Mouse (Mus musculus): Measurements from ENCODE around the gene Tmem208. TPM values are rescaled to one million over a fixed set of nuclear protein-coding genes. Genes with fewer than 3 reads are reported as not detected.

Gene Tmem208
- polyA plus RNA-seq, 1 experiment from 2014 or later, result 91.7 TPM

DNA sequence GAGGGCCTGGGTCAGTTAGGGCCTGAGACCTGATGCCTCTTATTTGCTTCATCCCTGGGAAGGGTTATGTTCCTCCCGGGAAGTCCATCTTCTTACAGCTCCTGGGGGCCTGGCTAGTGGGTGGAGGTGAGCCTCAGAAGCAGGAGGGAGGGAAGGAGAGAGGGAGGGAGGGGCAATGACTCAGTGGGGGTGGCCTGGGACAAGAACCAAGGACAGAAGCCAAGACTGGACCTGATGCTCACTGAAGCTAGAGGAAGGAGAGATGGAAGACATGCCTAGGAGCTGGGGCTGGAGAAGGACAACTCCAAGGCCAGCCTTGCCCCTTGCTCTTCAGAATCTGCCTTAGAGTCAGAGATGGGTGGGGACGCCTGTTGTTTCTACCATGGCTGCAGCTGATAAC is 46.9 kb downstream of the Tmem208 start, which contains the start of gene Plekhg4:
Gene Plekhg4, plus strand, starts transcription at position 243 of the 400 bp plus-strand sequence.
- WGBS, result 62% methylated on average over 2 of the region's 2 CpGs
- no peak for ATAC-seq (replicated peaks; ENCODE audit: insufficient number of reproducible peaks, low FRiP score, low TSS enrichment, low read depth)
- H3K4me3 ChIP-seq (ENCODE audit: low read depth, low read length), result no peak within 1 kb of the TSS

GRCm38 (mm10) chr8:105374513-105374966 is 48.4 kb downstream of the Tmem208 start:
- Histone ChIP-seq H3K36me3 (replicated peaks; ENCODE audit: control insufficient read depth, insufficient read depth, low read depth, low read length) (no peaks in the 10 kb centered on the region), H3K27me3 (ENCODE audit: control insufficient read depth, insufficient read depth, low read length) (no peaks in the 10 kb centered on the region), H3K9me3 (replicated peaks; ENCODE audit: control insufficient read depth, low read length) (no peaks in the 10 kb centered on the region), H3K4me3 (ENCODE audit: low read depth, low read length) (no peak overlapping the region), H3K27ac (replicated peaks; ENCODE audit: low read depth, low read length) (no peak overlapping the region), H3K9ac (replicated peaks; ENCODE audit: low read length) (no peak overlapping the region), H3K4me2 (ENCODE audit: low read depth, low read length) (peak overlapping the region; percentile 21), H3K4me1 (ENCODE audit: control insufficient read depth, insufficient read depth, low read length) (no peaks in the 10 kb centered on the region)
- DNase-seq (ENCODE audit: low spot score), result peak; percentile 50
- peak; percentile 1; the same call in 1 of the 2 replicates for ATAC-seq (replicated peaks; ENCODE audit: insufficient number of reproducible peaks, low FRiP score, low TSS enrichment, low read depth)
- 25% methylated on average over 31 of the region's 33 CpGs for WGBS

More for the DNA sequence above, 46.9 kb downstream of the Tmem208 start, which contains the start of gene Plekhg4:
- no peaks in the 10 kb centered on the region for H3K9me3 ChIP-seq (replicated peaks; ENCODE audit: control insufficient read depth, low read length)
- H3K4me1 ChIP-seq (ENCODE audit: control insufficient read depth, insufficient read depth, low read length), result no peaks in the 10 kb centered on the region
- no peak within 1 kb of the TSS for H3K27ac ChIP-seq (replicated peaks; ENCODE audit: low read depth, low read length)
- H3K36me3 ChIP-seq (replicated peaks; ENCODE audit: control insufficient read depth, insufficient read depth, low read depth, low read length), result no peaks in the 10 kb centered on the region
- H3K9ac ChIP-seq (replicated peaks; ENCODE audit: low read length), result no peak within 1 kb of the TSS
- no peaks in the 10 kb centered on the region for H3K27me3 ChIP-seq (ENCODE audit: control insufficient read depth, insufficient read depth, low read length)
- DNase-seq (ENCODE audit: low spot score), result no peak
- H3K4me2 ChIP-seq (ENCODE audit: low read depth, low read length), result no peak within 1 kb of the TSS

- H3K27ac ChIP-seq (replicated peaks; ENCODE audit: low read depth, low read length), result no peak overlapping the region
- H3K4me2 ChIP-seq (ENCODE audit: low read depth, low read length), result no peak overlapping the region
- no peaks in the 10 kb centered on the region for H3K4me1 ChIP-seq (ENCODE audit: control insufficient read depth, insufficient read depth, low read length)
- H3K9me3 ChIP-seq (replicated peaks; ENCODE audit: control insufficient read depth, low read length), result no peaks in the 10 kb centered on the region
- no peaks in the 10 kb centered on the region for H3K27me3 ChIP-seq (ENCODE audit: control insufficient read depth, insufficient read depth, low read length)
- H3K9ac ChIP-seq (replicated peaks; ENCODE audit: low read length), result 0 out of 2 replicates have a peak overlapping the region, but pooled peaks have one; percentile 4
- no peaks in the 10 kb centered on the region for H3K36me3 ChIP-seq (replicated peaks; ENCODE audit: control insufficient read depth, insufficient read depth, low read depth, low read length)
- no peak for DNase-seq (ENCODE audit: low spot score)
- 77% methylated on average over 19 of the region's 19 CpGs for WGBS
- no peak for ATAC-seq (replicated peaks; ENCODE audit: insufficient number of reproducible peaks, low FRiP score, low TSS enrichment, low read depth)
- no peak overlapping the region for H3K4me3 ChIP-seq (ENCODE audit: low read depth, low read length)
These were observed 52.5 kb downstream of the Tmem208 start for GRCm38 (mm10) chr8:105378673-105379072.

- Histone ChIP-seq H3K9ac (replicated peaks; ENCODE audit: low read length) (no peak overlapping the region), H3K9me3 (replicated peaks; ENCODE audit: control insufficient read depth, low read length) (no peaks in the 10 kb centered on the region), H3K4me2 (ENCODE audit: low read depth, low read length) (no peak overlapping the region), H3K4me1 (ENCODE audit: control insufficient read depth, insufficient read depth, low read length) (no peaks in the 10 kb centered on the region), H3K27me3 (ENCODE audit: control insufficient read depth, insufficient read depth, low read length) (no peaks in the 10 kb centered on the region), H3K36me3 (replicated peaks; ENCODE audit: control insufficient read depth, insufficient read depth, low read depth, low read length) (no peaks in the 10 kb centered on the region), H3K27ac (replicated peaks; ENCODE audit: low read depth, low read length) (no peak overlapping the region), H3K4me3 (ENCODE audit: low read depth, low read length) (no peak overlapping the region)
- WGBS, result 78% methylated on average over 12 of the region's 12 CpGs
- no peak for DNase-seq (ENCODE audit: low spot score)
- no peak for ATAC-seq (replicated peaks; ENCODE audit: insufficient number of reproducible peaks, low FRiP score, low TSS enrichment, low read depth)
These were observed 54.2 kb downstream of the Tmem208 start for GRCm38 (mm10) chr8:105380308-105380707.

- 97% methylated on average over 2 of the region's 2 CpGs for WGBS
- Histone ChIP-seq H3K9me3 (replicated peaks; ENCODE audit: control insufficient read depth, low read length) (no peaks in the 10 kb centered on the region), H3K27me3 (ENCODE audit: control insufficient read depth, insufficient read depth, low read length) (no peaks in the 10 kb centered on the region)
These were observed 57.9 kb downstream of the Tmem208 start for GRCm38 (mm10) chr8:105384070-105384469.

More at GRCm38 (mm10) chr8:105384070-105384469, 57.9 kb downstream of the Tmem208 start:
- Histone ChIP-seq H3K4me1 (ENCODE audit: control insufficient read depth, insufficient read depth, low read length) (no peaks in the 10 kb centered on the region), H3K4me3 (ENCODE audit: low read depth, low read length) (no peak overlapping the region), H3K36me3 (replicated peaks; ENCODE audit: control insufficient read depth, insufficient read depth, low read depth, low read length) (no peaks in the 10 kb centered on the region), H3K4me2 (ENCODE audit: low read depth, low read length) (no peak overlapping the region), H3K9ac (replicated peaks; ENCODE audit: low read length) (no peak overlapping the region), H3K27ac (replicated peaks; ENCODE audit: low read depth, low read length) (no peak overlapping the region)
- DNase-seq (ENCODE audit: low spot score) (no peak), ATAC-seq (replicated peaks; ENCODE audit: insufficient number of reproducible peaks, low FRiP score, low TSS enrichment, low read depth) (no peak)

MicroRNAs within 50 kb of the gene (microRNA counts, 519-probe panel; counts per million panel counts)
- microRNA mmu-miR-328, result 2,729 counts per million, percentile 32 among the panel's probes with 10 or more counts

Small RNA genes within 50 kb of the gene (microRNA-seq; reads per million reads assigned to microRNA genes)
- gene Gm27320 (ENCODE audit: borderline number of aligned reads) (not detected), gene Mir328 (ENCODE audit: borderline number of aligned reads) (209 reads per million, percentile 53 among the genes with 10 or more reads in this experiment)

Other genes with a start within 250 kb of the Tmem208 start
- not detected in 2 replicates for gene Ces3b, start 242.6 kb upstream of the Tmem208 start, polyA plus RNA-seq (2014; fragmentation: Nextera tagmentation; extraction: Ambion mirVana)
- not detected in 2 replicates for gene Ces4a, start 194.6 kb upstream of the Tmem208 start, polyA plus RNA-seq (2014; fragmentation: Nextera tagmentation; extraction: Ambion mirVana)
- gene Cbfb, start 155.7 kb upstream of the Tmem208 start, polyA plus RNA-seq (2014; fragmentation: Nextera tagmentation; extraction: Ambion mirVana), result 119 and 139 TPM in 2 replicates
- 30.8 and 31.5 TPM in 2 replicates for gene D230025D16Rik, start 101.2 kb upstream of the Tmem208 start, polyA plus RNA-seq (2014; fragmentation: Nextera tagmentation; extraction: Ambion mirVana)
- 2.3 and 3.3 TPM in 2 replicates for gene B3gnt9, start 71.2 kb upstream of the Tmem208 start, polyA plus RNA-seq (2014; fragmentation: Nextera tagmentation; extraction: Ambion mirVana)
- 14.0 and 16.6 TPM in 2 replicates for gene Tradd, start 61.7 kb upstream of the Tmem208 start, polyA plus RNA-seq (2014; fragmentation: Nextera tagmentation; extraction: Ambion mirVana)
- 1.2 and 2.0 TPM in 2 replicates for gene Fbxl8, start 61.7 kb upstream of the Tmem208 start, polyA plus RNA-seq (2014; fragmentation: Nextera tagmentation; extraction: Ambion mirVana)
- 0.13 TPM in 1 of 2 replicates, not detected in the other for gene Hsf4, start 56.6 kb upstream of the Tmem208 start, polyA plus RNA-seq (2014; fragmentation: Nextera tagmentation; extraction: Ambion mirVana)
- 0.84 and 1.2 TPM in 2 replicates for gene Nol3, start 50.2 kb upstream of the Tmem208 start, polyA plus RNA-seq (2014; fragmentation: Nextera tagmentation; extraction: Ambion mirVana)
- gene 4931428F04Rik, start 36.5 kb upstream of the Tmem208 start, polyA plus RNA-seq (2014; fragmentation: Nextera tagmentation; extraction: Ambion mirVana), result 23.6 and 25.2 TPM in 2 replicates
- 7.2 and 8.2 TPM in 2 replicates for gene Exoc3l, start 30.3 kb upstream of the Tmem208 start, polyA plus RNA-seq (2014; fragmentation: Nextera tagmentation; extraction: Ambion mirVana)
- 103 and 110 TPM in 2 replicates for gene E2f4, start 28.7 kb upstream of the Tmem208 start, polyA plus RNA-seq (2014; fragmentation: Nextera tagmentation; extraction: Ambion mirVana)
- gene Elmo3, start 20.8 kb upstream of the Tmem208 start, polyA plus RNA-seq (2014; fragmentation: Nextera tagmentation; extraction: Ambion mirVana), result 2.8 and 3.3 TPM in 2 replicates
- 0.83 and 0.98 TPM in 2 replicates for gene Lrrc29, start 76 bp upstream of the Tmem208 start, polyA plus RNA-seq (2014; fragmentation: Nextera tagmentation; extraction: Ambion mirVana)
- 1.8 and 2.6 TPM in 2 replicates for gene Fhod1, start 21.6 kb downstream of the Tmem208 start, polyA plus RNA-seq (2014; fragmentation: Nextera tagmentation; extraction: Ambion mirVana)
- gene Slc9a5, start 22.5 kb downstream of the Tmem208 start, polyA plus RNA-seq (2014; fragmentation: Nextera tagmentation; extraction: Ambion mirVana), result 3.8 and 4.0 TPM in 2 replicates
- 0.28 and 0.29 TPM in 2 replicates for gene Plekhg4, start 46.9 kb downstream of the Tmem208 start, polyA plus RNA-seq (2014; fragmentation: Nextera tagmentation; extraction: Ambion mirVana)
- gene Kctd19, start 87.1 kb downstream of the Tmem208 start, polyA plus RNA-seq (2014; fragmentation: Nextera tagmentation; extraction: Ambion mirVana), result not detected in 2 replicates
- 0.39 and 0.49 TPM in 2 replicates for gene Lrrc36, start 87.2 kb downstream of the Tmem208 start, polyA plus RNA-seq (2014; fragmentation: Nextera tagmentation; extraction: Ambion mirVana)
- gene Tppp3, start 145.2 kb downstream of the Tmem208 start, polyA plus RNA-seq (2014; fragmentation: Nextera tagmentation; extraction: Ambion mirVana), result 49.5 and 59.1 TPM in 2 replicates
- gene Zdhhc1, start 170.5 kb downstream of the Tmem208 start, polyA plus RNA-seq (2014; fragmentation: Nextera tagmentation; extraction: Ambion mirVana), result 15.0 and 17.9 TPM in 2 replicates
- 11.9 and 12.6 TPM in 2 replicates for gene Hsd11b2, start 192.4 kb downstream of the Tmem208 start, polyA plus RNA-seq (2014; fragmentation: Nextera tagmentation; extraction: Ambion mirVana)
- 89.8 and 95.5 TPM in 2 replicates for gene Atp6v0d1, start 239.7 kb downstream of the Tmem208 start, polyA plus RNA-seq (2014; fragmentation: Nextera tagmentation; extraction: Ambion mirVana)

All from embryonic facial prominence, embryonic 11.5 days (tissue).